Mouse (Mus musculus) left cerebral cortex, postnatal 25 days (tissue): ENCODE results near the gene Zfp994. TPM values are rescaled to one million over a fixed set of nuclear protein-coding genes. Genes with fewer than 3 reads are reported as not detected.
A peak's percentile ranks its signal among the peaks of the same experiment; 100 is the strongest.
"Not testable (repeated sequence)": the region's sequence is repeated elsewhere in the genome, so short reads cannot be mapped to it uniquely, and the experiment has no call there.

Source experiments
- DNase-seq, 2 experiments: peaks; one replicate each; pipeline ENCODE4 v3.0.0; 2022; ENCODE audit warnings: low spot score in 2 of 2, mixed read lengths in 1 of 2
- intact Hi-C: fragments of 180-260 bp; cut with DNase I; formaldehyde crosslinking; loops from one replicate; pipeline ENCODE4 v1.15.1; 2025
- total RNA-seq, 2 experiments: library from RNA; stranded (reverse); gene quantifications; 2 replicates each; pipeline ENCODE4 v1.2.3; 2021

Gene Zfp994
- total RNA-seq = 1 to 10 TPM; 4.5 to 5.3 TPM

- intact Hi-C loops = loop anchor here (5.0 kb wide), 1 partner anchor 87 kb away; the partner anchor contains the start of gene CT030661.1
- peak; percentile 98 to 99 for DNase-seq
These were observed at the start of gene Zfp994 for GRCm38 (mm10) chr17:22225422-22226012. Gene Zfp994 (minus strand): TSS chr17:22225616.

- intact Hi-C loops = not testable (repeated sequence)
These were observed 5.3 kb upstream of the Zfp994 start for GRCm38 (mm10) chr17:22230701-22231100.

GRCm38 (mm10) chr17:22225015-22225414 is 401 bp downstream of the Zfp994 start:
- peak in 1 of 2 experiments; percentile 1 for DNase-seq
- intact Hi-C loops = loop anchor here (5.0 kb wide), 1 partner anchor 87 kb away; the partner anchor contains the start of gene CT030661.1

More at GRCm38 (mm10) chr17:22230701-22231100, 5.3 kb upstream of the Zfp994 start:
- not testable (repeated sequence) for DNase-seq

DNA sequence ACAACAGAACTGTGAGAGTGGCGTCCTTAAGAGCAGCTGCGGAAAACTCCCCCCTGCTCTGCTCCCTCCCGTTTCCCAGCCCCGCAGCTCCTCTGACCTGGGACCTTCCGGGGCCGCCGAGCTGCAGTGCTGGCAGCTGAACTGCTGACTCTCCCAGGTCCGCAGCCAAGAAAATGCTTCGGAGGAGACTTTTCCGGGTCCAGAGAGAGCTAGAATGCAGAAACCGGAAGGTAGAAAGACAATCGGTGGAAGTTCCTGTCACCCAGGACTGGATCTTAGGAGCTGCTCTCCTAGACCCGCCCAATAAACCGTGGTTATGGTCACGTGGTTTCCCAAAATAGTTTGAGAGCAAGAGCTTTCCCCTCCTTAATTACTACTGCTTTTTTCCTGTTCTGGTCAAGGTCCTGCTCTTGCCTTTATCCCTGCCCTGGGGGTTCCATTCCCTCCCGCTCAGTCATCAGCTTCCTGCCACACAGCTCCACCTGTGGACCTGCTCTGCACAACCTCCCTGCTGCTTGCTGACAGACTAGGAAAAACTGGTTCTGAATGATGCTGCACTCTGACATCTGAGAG is 59.6 kb downstream of the Zfp994 start, which contains the start of gene Zfp947:
TSS of gene Zfp947 (minus strand) at position 469 of the 573 bp plus-strand sequence.
- intact Hi-C loops = not testable (repeated sequence)

GRCm38 (mm10) chr17:22165304-22165703 is 60.1 kb downstream of the Zfp994 start:
- DNase-seq, intact Hi-C loops: not testable (repeated sequence)

More for the DNA sequence above, 59.6 kb downstream of the Zfp994 start, which contains the start of gene Zfp947:
- DNase-seq = peak; percentile 2 to 9

DNA sequence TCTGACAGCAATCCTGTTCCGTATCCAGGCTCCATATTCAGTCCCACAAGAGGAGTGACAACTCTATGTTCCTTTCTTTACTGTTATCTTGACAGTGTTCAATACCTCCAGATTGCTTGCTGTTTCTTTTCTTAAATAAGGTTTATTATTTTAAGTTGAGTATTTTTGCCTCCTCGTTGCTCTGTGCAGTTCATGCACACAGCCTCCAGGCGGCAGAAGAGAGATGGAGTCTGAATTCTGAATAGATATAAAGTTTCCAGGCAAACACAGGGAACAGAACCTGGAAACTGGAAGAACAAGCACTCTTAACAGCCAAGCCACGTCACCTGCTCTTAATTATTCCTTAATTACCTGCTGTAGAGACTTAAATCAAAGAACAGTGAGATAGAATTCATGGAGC is 71.5 kb downstream of the Zfp994 start:
- DNase-seq, intact Hi-C loops: not testable (repeated sequence)

Other genes with a start within 250 kb of the Zfp994 start
- gene Zfp947, start 59.4 kb downstream of the Zfp994 start, total RNA-seq = under 1 TPM; 0.25 to 0.41 TPM
- 10 to 100 TPM; 12.2 to 12.4 TPM for gene CT030661.1, start 89.2 kb upstream of the Zfp994 start, total RNA-seq
- 10 to 100 TPM in 1 of 2 experiments, 1 to 10 TPM in 1; 9.2 to 11.4 TPM for gene Zfp944, start 135.8 kb upstream of the Zfp994 start, total RNA-seq
- 10 to 100 TPM; 10.2 to 10.5 TPM for gene Zfp758, start 135.8 kb upstream of the Zfp994 start, total RNA-seq
- gene Zfp946, start 198.6 kb upstream of the Zfp994 start, total RNA-seq = 10 to 100 TPM; 10.1 to 10.4 TPM